Mouse (Mus musculus) liver, adult 2 months (tissue): ENCODE data around the gene Sned1.

Source experiments
- CTCF ChIP-seq: fragments of 200-500 bp; IDR thresholded peaks from 2 replicates; pipeline ENCODE4 v1.5.1; 2011; ENCODE audit warnings: low read depth, low read length, control low read depth
- POLR2A ChIP-seq: fragments of 200-500 bp; IDR thresholded peaks from 2 replicates; pipeline ENCODE4 v1.6.1; 2011; ENCODE audit warnings: low read length, control low read depth; ENCODE audit not compliant: insufficient read depth; ENCODE audit errors: extremely low read depth

DNA sequence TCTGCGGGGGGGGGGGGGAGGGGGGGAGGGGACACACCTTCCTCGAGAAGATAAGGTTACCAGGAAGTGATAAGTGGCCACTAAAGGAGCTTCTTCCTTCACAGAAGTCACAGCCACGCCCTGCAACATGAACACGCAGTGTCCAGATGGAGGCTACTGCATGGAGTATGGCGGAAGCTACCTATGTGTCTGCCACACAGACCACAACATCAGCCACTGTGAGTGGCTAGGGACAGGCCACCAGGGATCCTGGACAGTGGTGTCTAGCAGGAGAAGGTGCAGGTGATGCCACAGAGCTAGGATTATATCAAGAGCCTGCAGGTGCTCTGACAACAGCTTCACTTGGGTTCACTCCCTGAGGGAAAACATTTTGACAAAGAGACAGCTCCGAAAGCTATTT, 36.1 kb downstream of the Sned1 start:
- TF ChIP-seq POLR2A (no peak), CTCF (no peak)
